ENCODE assay signal across 33 mouse cellular contexts in genomic region chr12:54676709-54677108, GRCm38 (mm10).
"Had no signal": no experiment of that assay in that cellular context is flagged by ENCODE, and none has a peak within 500 bp of the region (broad histone marks: within the 10 kb centered on the region; RNA-seq: fewer than 3 reads in every experiment).

No protein-coding gene starts in this region.

- H3K27ac ChIP-seq: heart, embryonic 10.5 days; heart, embryonic 13.5 days; heart, embryonic 15.5 days; hindbrain, embryonic 10.5 days; hindbrain, embryonic 12.5 days; hindbrain, embryonic 13.5 days; hindbrain, embryonic 14.5 days; hindbrain, embryonic 15.5 days; hindbrain, postnatal 0 days; intestine, embryonic 15.5 days; kidney, embryonic 15.5 days; kidney, postnatal 0 days; layer of hippocampus, adult 2 months had no signal

- H3K27me3 ChIP-seq: heart, embryonic 12.5 days; heart, embryonic 13.5 days; heart, embryonic 15.5 days; hindbrain, embryonic 12.5 days; hindbrain, embryonic 13.5 days; hindbrain, embryonic 15.5 days; intestine, embryonic 15.5 days; kidney, embryonic 15.5 days had no signal

- DNase-seq: heart, postnatal 10 days; heart, postnatal 14 days; heart, postnatal 36 days; heart, postnatal 4 days; kidney, adult 11 months; kidney, adult 18-20 months; kidney, adult 2 months; kidney, adult 8-10 months; kidney, adult 9 months; kidney, postnatal 10 days; kidney, postnatal 14 days; kidney, postnatal 25 days; kidney, postnatal 36 days; kidney, postnatal 4 days; layer of hippocampus, adult 9-11 months; layer of hippocampus, postnatal 36 days had no signal

- H3K9ac ChIP-seq: heart, embryonic 12.5 days; heart, embryonic 13.5 days; heart, embryonic 15.5 days; hindbrain, embryonic 12.5 days; hindbrain, embryonic 13.5 days; hindbrain, embryonic 14.5 days; hindbrain, embryonic 15.5 days; intestine, embryonic 15.5 days; kidney, embryonic 15.5 days had no signal

- H3K4me3 ChIP-seq: heart, embryonic 10.5 days; heart, embryonic 12.5 days; heart, embryonic 13.5 days; heart, embryonic 15.5 days; hindbrain, embryonic 10.5 days; hindbrain, embryonic 12.5 days; hindbrain, embryonic 13.5 days; hindbrain, embryonic 15.5 days; intestine, embryonic 15.5 days; kidney, embryonic 15.5 days; layer of hippocampus, adult 2 months had no signal

- H3K9me3 ChIP-seq: heart, embryonic 10.5 days; heart, embryonic 12.5 days; heart, embryonic 13.5 days; heart, embryonic 15.5 days; hindbrain, embryonic 10.5 days; hindbrain, embryonic 12.5 days; hindbrain, embryonic 13.5 days; hindbrain, embryonic 15.5 days; intestine, embryonic 15.5 days; kidney, embryonic 15.5 days had no signal

- H3K4me2 ChIP-seq: heart, embryonic 11.5 days; heart, embryonic 12.5 days; heart, embryonic 13.5 days; heart, embryonic 15.5 days; hindbrain, embryonic 12.5 days; hindbrain, embryonic 13.5 days; hindbrain, embryonic 14.5 days; hindbrain, embryonic 15.5 days; intestine, embryonic 15.5 days; kidney, embryonic 15.5 days had no signal

- ATAC-seq: hindbrain, embryonic 16.5 days; hindbrain, postnatal 0 days; inflammation-experienced regulatory T-cells, adult 6 months; intestine, embryonic 15.5 days had no signal

- H3K4me1 ChIP-seq: heart, embryonic 10.5 days; heart, embryonic 12.5 days; heart, embryonic 13.5 days; heart, embryonic 15.5 days; hindbrain, embryonic 10.5 days; hindbrain, embryonic 12.5 days; hindbrain, embryonic 13.5 days; hindbrain, embryonic 15.5 days; intestine, embryonic 15.5 days; kidney, embryonic 15.5 days had no signal
